Mouse (Mus musculus) liver, adult 2 months (tissue): ENCODE data around the gene Mgst3.

ENCODE experiments used
- CTCF ChIP-seq: fragments of 200-500 bp; IDR thresholded peaks from 2 replicates; pipeline ENCODE4 v1.5.1; 2011; ENCODE audit warnings: low read depth, low read length, control low read depth
- POLR2A ChIP-seq: fragments of 200-500 bp; IDR thresholded peaks from 2 replicates; pipeline ENCODE4 v1.6.1; 2011; ENCODE audit warnings: low read length, control low read depth; ENCODE audit not compliant: insufficient read depth; ENCODE audit errors: extremely low read depth

DNA sequence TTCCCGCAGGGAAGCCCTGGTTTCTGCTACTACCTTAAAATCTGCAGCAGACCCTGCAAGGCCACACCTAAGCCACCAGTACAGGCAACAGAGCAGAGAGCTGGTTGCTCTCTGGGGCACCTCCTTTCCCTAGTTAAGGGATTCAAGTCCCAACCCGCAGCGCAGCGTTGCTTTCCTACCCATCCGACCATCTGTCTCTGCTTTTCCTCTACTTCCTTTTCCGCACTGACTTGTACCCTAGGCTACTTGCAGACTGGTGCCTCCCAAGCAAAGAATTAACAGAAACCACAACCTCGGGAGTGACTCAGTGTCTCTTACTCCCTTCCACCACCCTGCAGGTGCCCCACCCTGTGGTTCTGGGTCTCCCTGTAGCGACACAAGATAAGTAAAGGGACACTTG lies 954 bp downstream of the Mgst3 start:
- TF ChIP-seq CTCF (no peak), POLR2A (no peak)
